Comparison of ENCODE assay signal across 9 mouse cellular contexts in genomic region chr3:136905577-136905976, GRCm38 (mm10).
DNase-seq lines count a peak whose midpoint lies in the region; ATAC-seq and TF ChIP-seq lines count a peak whose summit lies in the region.
"Had no signal": no experiment of that assay in that cellular context is flagged by ENCODE, and none has a peak within 500 bp of the region (broad histone marks: within the 10 kb centered on the region; RNA-seq: fewer than 3 reads in every experiment).

No protein-coding gene starts in this region.

- DNase-seq in CH12.LX (ENCODE audit: extremely low read depth): peak; percentile 68
- DNase-seq in brain, adult 2 months (ENCODE audit: low read depth, low spot score): peak; percentile 65
- no peak for DNase-seq in yolk sac, embryonic 10.5 days (ENCODE audit: low spot score)
- no peak for DNase-seq in ovary, adult 18-20 months (ENCODE audit: low spot score)
- no peak for DNase-seq in heart, adult 8-10 months (ENCODE audit: low spot score)

- in situ Hi-C loops in CH12.LX (cut with MboI; ENCODE audit: low pct_ligation_motif_present, low pct_unique_long_range_greater_than_20kb, low sequenced_read_pairs): no loop called here

- peaks cover 21% of the 10 kb centered on the region for H3K36me3 ChIP-seq in intestine, postnatal 0 days (ENCODE audit: control insufficient read depth, insufficient read depth)
- no peaks in the 10 kb centered on the region for H3K36me3 ChIP-seq in intestine, embryonic 16.5 days (ENCODE audit: control insufficient read depth, insufficient read depth, low read length)
- peaks cover 40 to 86% of the 10 kb centered on the region in 2 experiments for H3K36me3 ChIP-seq in CH12.LX (replicated peaks in 1 of 2; ENCODE audit: control insufficient read depth in 1 of 2, insufficient read depth in 1 of 2, low read length in 1 of 2)
- H3K36me3 ChIP-seq: stomach, embryonic 15.5 days had no signal

- no peak overlapping the region for H3K4me2 ChIP-seq in intestine, postnatal 0 days (replicated peaks; ENCODE audit: low read depth)
- no peak overlapping the region for H3K4me2 ChIP-seq in intestine, embryonic 16.5 days (ENCODE audit: low read depth, low read length)
- no peak overlapping the region for H3K4me2 ChIP-seq in CH12.LX (ENCODE audit: insufficient read depth, low read depth, poor library complexity, severe bottlenecking)
- H3K4me2 ChIP-seq: stomach, embryonic 15.5 days had no signal

- no peak overlapping the region for H3K4me3 ChIP-seq in intestine, postnatal 0 days (ENCODE audit: low read depth, low read length)
- no peak overlapping the region for H3K4me3 ChIP-seq in intestine, embryonic 16.5 days (ENCODE audit: low read length)
- no peak overlapping the region for H3K4me3 ChIP-seq in CH12.LX (replicated peaks in 1 of 3; ENCODE audit: low read depth in 2 of 3, low read length in 2 of 3, poor library complexity in 1 of 3)
- H3K4me3 ChIP-seq: stomach, embryonic 15.5 days had no signal

- no peaks in the 10 kb centered on the region for H3K9me3 ChIP-seq in intestine, postnatal 0 days (ENCODE audit: control insufficient read depth)
- H3K9me3 ChIP-seq in intestine, embryonic 16.5 days (ENCODE audit: control insufficient read depth, low read length): no peaks in the 10 kb centered on the region
- H3K9me3 ChIP-seq in CH12.LX (replicated peaks; ENCODE audit: low read length): no peaks in the 10 kb centered on the region
- H3K9me3 ChIP-seq: stomach, embryonic 15.5 days had no signal

- TF ChIP-seq RAD21 in CH12.LX (IDR thresholded peaks at IDR 0.05; ENCODE audit: low read depth, low read length): peak; percentile 62

- H3K4me1 ChIP-seq in intestine, postnatal 0 days (replicated peaks; ENCODE audit: control insufficient read depth, insufficient read depth, low read length): no peaks in the 10 kb centered on the region
- H3K4me1 ChIP-seq in intestine, embryonic 16.5 days (ENCODE audit: control insufficient read depth, insufficient read depth, low read length): no peaks in the 10 kb centered on the region
- no peaks in the 10 kb centered on the region for H3K4me1 ChIP-seq in CH12.LX (ENCODE audit: control insufficient read depth in 1 of 2, insufficient read depth in 2 of 2)
- H3K4me1 ChIP-seq: stomach, embryonic 15.5 days had no signal

- no peaks in the 10 kb centered on the region for H3K27me3 ChIP-seq in intestine, postnatal 0 days (replicated peaks; ENCODE audit: control insufficient read depth, insufficient read depth, low read length)
- H3K27me3 ChIP-seq in intestine, embryonic 16.5 days (replicated peaks; ENCODE audit: control insufficient read depth, insufficient read depth, low read length): no peaks in the 10 kb centered on the region
- H3K27me3 ChIP-seq in CH12.LX (replicated peaks): no peaks in the 10 kb centered on the region
- H3K27me3 ChIP-seq: stomach, embryonic 15.5 days had no signal

- no peaks in the 10 kb centered on the region for H3K79me2 ChIP-seq in CH12.LX (replicated peaks; ENCODE audit: control insufficient read depth, extremely low read depth, insufficient read depth, poor library complexity, severe bottlenecking)

- no peak overlapping the region for H3K9ac ChIP-seq in intestine, postnatal 0 days (ENCODE audit: low read depth, low read length)
- no peak overlapping the region for H3K9ac ChIP-seq in intestine, embryonic 16.5 days (ENCODE audit: low read depth, low read length)
- H3K9ac ChIP-seq in CH12.LX (ENCODE audit: insufficient read depth, low read depth): no peak overlapping the region
- H3K9ac ChIP-seq: stomach, embryonic 15.5 days had no signal

- no peak for TF ChIP-seq EP300 in CH12.LX (IDR thresholded peaks at IDR 0.05; ENCODE audit: low read length)

- H3K27ac ChIP-seq in intestine, postnatal 0 days (ENCODE audit: low read depth, low read length): no peak overlapping the region
- no peak overlapping the region for H3K27ac ChIP-seq in intestine, embryonic 16.5 days (ENCODE audit: low read length)
- H3K27ac ChIP-seq in CH12.LX (ENCODE audit: insufficient read depth, low read depth): no peak overlapping the region
- H3K27ac ChIP-seq: stomach, embryonic 15.5 days had no signal

- no peak for ATAC-seq in intestine, postnatal 0 days
- no peak for ATAC-seq in intestine, embryonic 16.5 days
- ATAC-seq in megakaryocyte progenitor cell, adult 5-6 weeks (replicated peaks; ENCODE audit: poor library complexity): peak; percentile 95

- dilution Hi-C loops in CH12.LX (cut with MboI; ENCODE audit: extremely low pct_ligation_motif_present, extremely low pct_unique_long_range_greater_than_20kb, low sequenced_read_pairs): no loop called here

- no peak for TF ChIP-seq POLR2A in CH12.LX (IDR thresholded peaks at IDR 0.05; ENCODE audit: low read depth, low read length)

- TF ChIP-seq CTCF in intestine, postnatal 0 days (IDR thresholded peaks at IDR 0.05; ENCODE audit: low read depth): peak; percentile 74
- peak; percentile 28 to 100; a peak in 2 of 4 replicates for TF ChIP-seq CTCF in CH12.LX (conservative IDR thresholded peaks at IDR 0.05 in 1 of 2, IDR thresholded peaks at IDR 0.05 in 1 of 2; ENCODE audit: low read depth in 2 of 2, low read length in 2 of 2)

- 65% methylated on average over 1 of the region's 1 CpGs for WGBS in intestine, postnatal 0 days
- 83% methylated on average over 1 of the region's 1 CpGs for WGBS in intestine, embryonic 16.5 days

TF ChIP-seq in CH12.LX, 34 proteins besides CTCF, POLR2A, EP300 and RAD21:
- no peak for TF ChIP-seq HCFC1 (IDR thresholded peaks at IDR 0.05; ENCODE audit: low read depth, low read length)
- 0 out of 2 replicates have a peak, but pooled peaks have one; percentile 49 for TF ChIP-seq IRF4 (IDR thresholded peaks at IDR 0.05; ENCODE audit: low read depth, low read length)
- no peak for TF ChIP-seq ZKSCAN1 (IDR thresholded peaks at IDR 0.05; ENCODE audit: borderline replicate concordance, low read depth, low read length)
- no peak for TF ChIP-seq SIN3A (IDR thresholded peaks at IDR 0.05; ENCODE audit: low read length)
- no peak for TF ChIP-seq CHD1 (IDR thresholded peaks at IDR 0.05; ENCODE audit: low read depth, low read length)
- no peak for TF ChIP-seq CHD2 (IDR thresholded peaks at IDR 0.05; ENCODE audit: low read length)
- TF ChIP-seq USF2 (conservative IDR thresholded peaks at IDR 0.05; ENCODE audit: low read depth, low read length): no peak
- TF ChIP-seq NELFE (IDR thresholded peaks at IDR 0.05; ENCODE audit: low read depth, low read length): no peak; the same call in 1 of the 2 replicates
- TF ChIP-seq GABPA (IDR thresholded peaks at IDR 0.05; ENCODE audit: insufficient replicate concordance, low read depth, low read length): no peak
- no peak for TF ChIP-seq MAFK (IDR thresholded peaks at IDR 0.05; ENCODE audit: insufficient replicate concordance, low read length)
- no peak for TF ChIP-seq RCOR1 (conservative IDR thresholded peaks at IDR 0.05; ENCODE audit: low read depth, low read length)
- no peak for TF ChIP-seq POLR2AphosphoS2 (IDR thresholded peaks at IDR 0.05; ENCODE audit: low read depth, low read length)
- peak; percentile 9; the same call in 1 of the 2 replicates for TF ChIP-seq JUND (conservative IDR thresholded peaks at IDR 0.05; ENCODE audit: low read depth, low read length)
- no peak for TF ChIP-seq JUN (IDR thresholded peaks at IDR 0.05; ENCODE audit: insufficient read depth, low read depth, low read length)
- no peak for TF ChIP-seq ETS1 (conservative IDR thresholded peaks at IDR 0.05; ENCODE audit: low read depth, low read length)
- no peak for TF ChIP-seq E2F4 (IDR thresholded peaks at IDR 0.05; ENCODE audit: insufficient replicate concordance, low read depth, low read length)
- no peak for TF ChIP-seq MAZ (IDR thresholded peaks at IDR 0.05; ENCODE audit: low read depth, low read length)
- peak; percentile 53 for TF ChIP-seq ZC3H11A (IDR thresholded peaks at IDR 0.05; ENCODE audit: low read depth, low read length)
- no peak for TF ChIP-seq MXI1 (IDR thresholded peaks at IDR 0.05; ENCODE audit: low read depth, low read length)
- TF ChIP-seq USF1 (IDR thresholded peaks at IDR 0.05; ENCODE audit: low read depth, low read length): no peak
- TF ChIP-seq SMC3 (IDR thresholded peaks at IDR 0.05; ENCODE audit: low read depth, low read length): peak; percentile 94
- TF ChIP-seq MYC (IDR thresholded peaks at IDR 0.05; ENCODE audit: low read depth, low read length): no peak
- TF ChIP-seq TBP (conservative IDR thresholded peaks at IDR 0.05; ENCODE audit: low read depth, low read length): no peak
- no peak for TF ChIP-seq MAX (IDR thresholded peaks at IDR 0.05; ENCODE audit: low read length)
- TF ChIP-seq UBTF (IDR thresholded peaks at IDR 0.05; ENCODE audit: low read depth, low read length): no peak
- no peak; the same call in 1 of the 2 replicates for TF ChIP-seq ELF1 (IDR thresholded peaks at IDR 0.05; ENCODE audit: low read depth, low read length)

Comparison
In these comparisons a context has a peak if more than half of its experiments do, and no peak if none do; other contexts are left out.
1. DNase-seq: peak in CH12.LX (single experiment) and brain, adult 2 months (single experiment); none in yolk sac, embryonic 10.5 days (single experiment), ovary, adult 18-20 months (single experiment) and heart, adult 8-10 months (single experiment).